Mouse (Mus musculus): ENCODE data around the gene Galnt17.
A peak's percentile ranks its signal among the peaks of the same experiment; 100 is the strongest.

Gene Galnt17

DNA sequence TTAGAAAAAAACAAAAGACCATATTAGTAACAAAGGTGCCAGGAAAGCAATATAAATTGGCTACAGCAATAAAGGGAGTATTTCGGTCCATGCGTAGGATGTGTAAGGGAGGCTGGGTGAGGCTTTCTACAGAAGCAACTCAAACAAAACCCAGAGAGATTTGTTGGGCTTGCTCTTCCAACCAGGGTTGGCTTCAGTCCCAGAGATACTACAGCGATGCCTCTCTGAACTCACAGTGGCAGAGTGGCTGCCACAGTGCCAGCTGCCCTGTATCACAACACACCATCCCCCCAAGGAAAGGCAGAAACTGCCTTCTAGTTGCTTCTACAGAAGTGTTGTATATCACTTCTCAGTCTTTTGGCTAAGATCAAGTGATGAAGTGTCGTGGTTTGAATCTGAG is 66.6 kb downstream of the Galnt17 start:
- DNase-seq (ENCODE audit: low spot score) = peak; percentile 30

DNA sequence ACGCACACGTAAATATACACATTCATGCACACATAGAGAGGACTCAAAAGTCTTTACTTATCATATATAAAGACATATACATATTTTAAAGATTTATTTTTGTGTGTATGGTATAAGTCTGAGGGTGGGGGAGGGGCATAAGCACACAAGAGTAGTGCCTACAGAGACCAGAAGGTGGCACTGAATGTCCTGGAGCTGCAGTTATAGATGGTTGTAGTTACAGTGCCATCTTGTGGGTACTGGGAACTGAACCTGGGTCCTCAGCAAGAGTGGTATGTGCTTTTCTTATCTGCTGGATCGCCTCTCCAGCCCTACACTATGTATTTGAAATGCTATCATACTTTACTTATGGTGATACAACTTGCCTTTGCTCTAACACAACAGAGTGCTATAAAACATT is 68.5 kb downstream of the Galnt17 start:
- DNase-seq (ENCODE audit: low spot score) = no peak

DNA sequence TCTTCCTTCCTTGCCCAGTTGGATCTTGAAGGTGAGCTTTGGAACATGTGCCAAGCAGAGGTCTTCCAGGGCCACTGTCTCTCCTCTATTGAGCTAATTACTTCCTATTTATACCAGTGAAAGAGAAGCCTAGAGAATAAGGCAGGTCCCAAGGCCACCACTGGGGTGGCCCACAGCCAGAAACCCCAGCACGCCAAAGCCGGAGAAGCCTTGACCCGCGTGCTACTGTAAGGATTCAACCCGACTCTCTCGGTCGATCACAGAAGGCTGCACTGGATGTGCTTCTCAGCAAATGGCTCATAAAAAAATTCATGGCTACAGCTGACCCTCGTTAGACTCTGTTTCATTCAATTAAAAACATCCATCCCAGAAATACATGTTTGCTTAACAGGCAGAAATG is 71.4 kb downstream of the Galnt17 start:
- peak; percentile 17 for DNase-seq (ENCODE audit: low spot score)

DNA sequence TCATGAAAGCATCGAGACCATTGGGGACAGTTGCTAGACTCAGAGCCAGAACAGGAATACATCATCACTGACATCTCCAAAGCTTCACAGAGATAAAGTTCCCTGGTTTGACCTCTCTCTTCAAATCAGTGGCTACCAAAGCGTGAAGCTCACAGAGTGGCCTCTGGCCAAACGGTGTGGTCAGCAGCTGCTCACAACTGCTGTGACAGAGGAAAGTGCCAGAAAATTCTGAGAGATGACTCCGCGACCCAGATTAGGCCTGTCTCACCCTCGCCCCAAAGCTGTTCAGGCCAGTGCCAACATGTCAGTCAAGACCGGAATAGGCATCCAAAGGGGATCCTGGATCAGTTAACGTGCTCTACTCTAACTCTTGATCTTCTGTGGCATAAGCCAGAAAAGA is 74.5 kb downstream of the Galnt17 start:
- DNase-seq (ENCODE audit: low spot score) = no peak

DNA sequence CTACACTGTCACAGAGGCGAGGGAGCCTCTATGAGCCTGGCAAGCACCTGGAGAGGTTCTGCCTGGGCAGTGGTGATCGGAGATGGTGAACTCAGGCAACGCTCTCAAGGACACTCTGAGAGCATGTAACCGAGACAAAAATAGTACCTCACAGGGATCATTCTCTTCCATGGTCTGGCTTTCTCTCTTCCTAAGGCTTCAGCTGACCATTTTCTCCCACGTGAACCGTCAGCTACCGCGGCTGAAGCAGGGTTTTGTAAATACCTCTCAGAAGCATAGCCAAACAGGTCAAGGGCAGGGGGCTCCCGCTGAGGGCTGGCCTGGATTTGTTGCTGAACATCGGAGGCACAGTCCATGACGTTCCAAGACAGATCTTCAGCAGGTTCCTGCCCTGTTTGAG is 77.2 kb downstream of the Galnt17 start:
- DNase-seq (ENCODE audit: low spot score) = no peak

DNA sequence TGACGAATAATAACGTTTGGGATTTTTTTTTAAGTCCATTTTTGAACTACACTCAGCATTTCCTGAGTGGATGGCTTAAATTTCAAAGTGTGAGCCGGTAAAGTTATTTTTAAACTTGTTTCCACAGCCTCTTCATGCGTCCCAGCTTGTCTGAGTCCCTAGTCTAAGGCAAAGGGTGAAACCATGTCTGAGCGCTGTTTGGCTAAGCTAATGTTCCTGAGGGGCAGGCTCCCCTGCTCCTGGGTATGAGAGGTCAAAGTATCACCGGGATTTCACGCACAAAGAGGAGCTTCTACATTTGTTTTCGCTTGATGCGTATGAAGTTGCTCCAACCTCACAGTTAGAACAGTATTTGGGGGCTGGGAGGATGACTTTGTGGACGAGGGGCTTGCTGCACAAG is 78.6 kb downstream of the Galnt17 start:
- no peak for DNase-seq (ENCODE audit: low spot score)

DNA sequence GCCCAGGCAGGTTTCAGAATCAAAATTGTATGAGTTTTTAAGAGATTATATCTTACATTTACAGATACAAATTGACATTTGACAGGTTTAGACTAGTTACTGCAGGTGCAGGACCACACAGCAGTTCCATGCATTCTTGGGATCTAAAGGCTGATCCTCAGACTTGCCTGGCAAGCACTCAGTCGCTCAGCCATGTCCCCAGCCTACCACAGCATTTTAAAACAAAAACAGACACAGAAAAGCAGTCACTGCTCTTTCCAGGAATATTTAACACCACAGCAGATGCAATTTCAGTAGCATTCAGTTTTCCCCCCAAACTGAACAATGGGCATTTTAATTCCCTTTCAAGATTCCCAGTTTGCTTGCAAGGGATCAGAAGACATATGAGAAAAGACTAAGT is 84.9 kb downstream of the Galnt17 start:
- DNase-seq (ENCODE audit: low spot score) = no peak

DNA sequence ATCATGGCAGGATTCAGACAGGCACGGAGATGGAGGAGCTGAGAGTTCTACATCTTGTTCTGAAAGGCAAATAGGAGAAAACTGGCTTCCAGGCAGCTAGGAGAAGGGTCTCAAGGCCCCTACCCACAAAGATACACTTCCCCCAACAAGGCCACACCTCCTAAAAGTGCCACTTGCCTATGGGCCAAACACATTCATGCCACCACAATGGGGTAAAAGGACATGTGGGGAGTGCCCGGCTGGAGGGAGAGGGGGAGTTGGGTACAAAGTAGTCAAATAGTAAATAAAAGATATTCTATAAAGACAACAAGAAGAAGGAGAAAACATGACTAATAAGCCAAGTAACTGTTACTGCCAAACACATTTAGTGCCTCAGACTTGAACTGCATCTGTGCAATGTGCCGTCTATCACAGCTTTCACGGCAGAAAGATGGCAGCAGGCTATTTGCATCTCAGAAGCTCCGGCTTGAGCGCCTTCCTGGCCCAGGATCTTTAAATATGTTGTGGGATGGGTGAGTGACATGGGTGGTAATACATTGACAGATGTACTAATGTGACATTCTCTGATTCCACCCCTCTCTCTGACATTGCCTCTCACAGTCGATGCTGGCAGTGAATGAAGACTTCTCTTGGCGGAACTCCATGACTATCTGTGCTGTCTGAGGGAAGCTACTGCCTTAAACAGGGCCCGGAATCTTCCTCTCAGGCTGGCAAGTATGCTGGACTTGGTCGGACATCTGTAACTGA is 85.6 kb downstream of the Galnt17 start:
- DNase-seq (ENCODE audit: low spot score) = no peak

DNA sequence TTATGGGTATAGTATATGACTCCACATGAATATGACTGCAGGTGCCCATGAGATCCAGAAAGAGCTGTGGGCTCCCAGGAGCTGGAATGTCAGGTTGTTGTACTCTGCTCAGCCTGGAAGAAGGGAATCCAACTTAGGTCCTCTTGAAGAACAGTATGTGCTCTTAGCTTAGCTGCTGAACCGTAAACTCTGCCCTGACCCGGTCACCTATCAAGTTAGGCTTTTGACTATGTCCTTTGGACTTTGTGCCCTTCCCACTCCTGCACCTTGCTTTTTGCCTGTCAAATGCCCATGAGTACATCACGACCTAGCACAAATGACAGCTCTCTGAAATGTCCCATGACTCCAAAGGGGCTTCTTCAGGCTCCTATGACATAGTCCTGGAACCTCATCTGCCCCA is 90.1 kb downstream of the Galnt17 start:
- no peak for DNase-seq (ENCODE audit: low spot score)

DNA sequence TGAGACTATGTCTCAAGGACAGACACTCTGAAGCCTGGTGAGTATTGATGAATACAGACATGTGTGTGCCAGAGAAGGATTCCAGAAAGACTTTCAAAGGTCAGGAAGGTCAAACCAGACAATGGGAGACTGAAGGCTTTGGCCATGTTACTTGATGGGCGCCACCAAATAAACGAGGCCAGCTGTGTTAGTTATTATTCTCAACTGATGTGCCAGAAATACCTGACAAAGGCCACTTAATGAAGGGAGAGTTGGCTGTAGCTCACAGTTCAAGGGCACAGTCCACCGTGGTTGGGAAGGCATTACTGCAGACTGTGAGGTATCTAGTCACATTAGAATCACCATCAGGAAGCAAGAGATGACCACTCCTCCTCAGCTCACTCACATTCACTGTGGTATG is 96.7 kb downstream of the Galnt17 start:
- DNase-seq (ENCODE audit: low spot score) = no peak

DNA sequence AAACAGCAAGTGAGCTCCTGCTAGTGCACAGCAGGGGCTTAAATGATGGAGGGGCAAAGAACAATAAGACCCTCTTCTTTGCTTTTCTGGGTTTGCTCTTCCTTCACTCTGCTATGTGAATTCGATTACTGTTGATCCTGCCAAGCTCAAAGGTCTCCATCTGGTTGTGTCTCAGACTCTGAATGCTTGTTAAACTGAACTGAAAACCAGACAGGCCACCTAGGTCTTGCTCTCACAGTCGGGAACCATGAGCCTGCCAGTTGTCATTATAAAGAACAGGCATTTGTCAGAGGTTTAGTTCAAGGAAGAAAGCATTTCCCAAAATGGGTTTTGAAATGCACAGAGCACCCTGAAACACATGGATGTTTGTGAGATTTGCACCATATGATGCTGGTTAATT is 107.2 kb downstream of the Galnt17 start:
- no peak for DNase-seq (ENCODE audit: low spot score)

DNA sequence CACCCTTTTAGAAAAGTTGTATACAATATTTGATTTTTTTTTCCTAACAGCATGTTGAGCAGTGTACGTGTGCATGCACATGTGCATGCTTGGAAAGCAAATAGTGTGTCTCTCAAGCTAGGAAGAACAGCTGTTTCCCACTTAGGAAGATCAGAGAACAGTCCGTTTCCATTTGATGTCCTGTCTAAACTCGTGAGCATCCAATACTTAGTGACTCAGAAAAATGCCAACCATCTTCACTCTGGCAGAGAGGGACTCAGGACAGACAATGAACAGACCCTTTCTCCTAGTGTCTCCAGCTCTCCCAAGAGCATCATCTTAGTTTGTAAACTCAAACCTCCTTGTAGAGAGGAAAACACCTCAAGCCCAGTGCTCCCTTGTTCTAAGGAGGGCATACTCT is 116.0 kb downstream of the Galnt17 start:
- no peak for DNase-seq (ENCODE audit: low spot score)

DNA sequence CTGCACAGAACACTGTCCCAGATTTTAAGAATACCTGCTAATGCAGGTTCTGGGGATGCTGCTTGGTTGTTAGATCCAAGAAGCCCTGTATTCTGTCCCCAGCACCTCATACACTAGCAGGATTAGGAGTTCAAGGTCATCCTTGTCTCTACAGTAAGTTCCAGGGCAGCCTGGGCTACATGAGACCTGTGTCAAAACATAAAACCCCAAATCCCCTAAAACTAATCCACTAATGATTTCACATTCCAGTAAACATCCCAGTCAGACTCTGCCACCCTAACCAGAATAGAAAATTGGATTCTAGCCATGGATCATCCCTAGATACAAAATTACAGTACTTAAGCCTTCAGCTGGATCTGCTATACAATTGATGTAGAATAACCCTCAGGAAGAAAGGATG is 123.7 kb downstream of the Galnt17 start:
- no peak for DNase-seq (ENCODE audit: low spot score)

DNA sequence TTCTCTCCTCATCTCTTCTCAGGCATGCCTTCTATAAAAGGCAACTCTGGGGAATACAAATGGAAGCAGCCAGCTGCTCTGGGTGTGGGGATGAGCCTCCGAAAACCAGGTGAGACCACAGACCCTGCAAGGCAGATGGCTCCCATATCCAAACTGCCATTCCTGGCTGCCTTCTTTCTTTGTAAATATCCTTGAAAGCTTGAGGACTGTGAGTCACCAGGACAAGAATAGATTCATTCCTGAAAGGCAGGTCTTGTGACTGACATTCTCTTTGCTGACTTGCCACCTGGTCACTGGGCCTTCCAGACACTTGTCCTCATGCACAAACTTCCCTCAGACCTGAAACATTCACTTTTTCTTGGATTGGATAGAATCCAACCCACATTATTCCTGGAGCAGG is 127.1 kb downstream of the Galnt17 start:
- no peak for DNase-seq (ENCODE audit: low spot score)

DNA sequence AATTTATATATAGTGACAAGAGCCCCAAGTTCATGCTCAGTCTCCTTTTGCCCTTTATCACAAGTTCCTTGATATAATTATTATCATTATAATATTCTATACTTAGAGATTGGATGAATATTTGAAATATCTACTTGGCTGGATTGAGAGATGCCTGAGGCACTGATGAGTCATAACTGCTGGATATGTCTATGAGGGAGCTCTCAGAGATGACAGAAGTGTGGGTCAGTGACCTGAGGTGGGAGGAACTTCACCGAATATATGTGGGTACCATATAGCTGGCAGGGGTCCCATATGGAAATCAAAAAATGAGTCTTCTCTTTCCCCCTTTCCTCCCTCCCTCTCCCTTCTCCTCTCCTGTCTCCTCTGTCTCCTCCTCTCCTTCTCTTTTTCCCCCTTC is 127.5 kb downstream of the Galnt17 start:
- no peak for DNase-seq (ENCODE audit: low spot score)

DNA sequence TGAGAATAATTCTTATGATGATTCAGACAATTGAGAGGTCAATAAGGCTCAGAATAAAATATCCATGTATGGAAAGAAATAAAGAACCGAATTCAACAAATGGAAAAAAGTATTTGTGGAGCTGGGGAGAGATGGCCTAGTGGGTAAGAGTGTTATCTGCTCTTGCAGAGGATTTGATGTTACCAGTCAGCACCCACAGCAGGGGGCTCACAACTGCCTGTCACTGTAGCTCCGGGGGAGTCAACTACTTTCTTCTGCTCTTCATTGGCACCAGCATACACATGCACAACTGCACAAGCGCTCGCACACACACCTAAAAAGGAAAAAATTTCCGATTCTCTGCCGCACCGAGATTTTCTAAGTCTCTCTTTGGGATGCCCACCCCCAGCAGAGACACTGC is 130.4 kb downstream of the Galnt17 start:
- DNase-seq (ENCODE audit: low spot score) = no peak

DNA sequence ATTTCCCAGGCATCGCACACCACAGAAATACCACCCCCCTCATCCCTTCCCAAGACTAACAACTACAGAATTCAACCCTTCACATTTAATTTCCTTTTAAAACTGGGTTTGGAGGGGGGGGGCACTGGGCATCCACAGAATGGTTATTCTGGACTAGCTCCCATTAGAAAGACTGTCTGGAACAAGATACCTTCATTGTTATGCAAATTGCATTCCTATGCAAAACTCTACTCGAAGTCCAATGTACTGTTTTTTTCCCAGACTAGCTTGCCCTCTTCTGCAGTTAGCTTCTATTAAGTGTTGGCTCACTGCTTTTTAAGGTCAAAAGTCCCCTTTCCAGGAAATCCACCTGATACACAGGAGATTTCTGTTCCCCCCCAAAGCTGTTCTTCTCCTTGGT is 131.1 kb downstream of the Galnt17 start:
- no peak for DNase-seq (ENCODE audit: low spot score)

DNA sequence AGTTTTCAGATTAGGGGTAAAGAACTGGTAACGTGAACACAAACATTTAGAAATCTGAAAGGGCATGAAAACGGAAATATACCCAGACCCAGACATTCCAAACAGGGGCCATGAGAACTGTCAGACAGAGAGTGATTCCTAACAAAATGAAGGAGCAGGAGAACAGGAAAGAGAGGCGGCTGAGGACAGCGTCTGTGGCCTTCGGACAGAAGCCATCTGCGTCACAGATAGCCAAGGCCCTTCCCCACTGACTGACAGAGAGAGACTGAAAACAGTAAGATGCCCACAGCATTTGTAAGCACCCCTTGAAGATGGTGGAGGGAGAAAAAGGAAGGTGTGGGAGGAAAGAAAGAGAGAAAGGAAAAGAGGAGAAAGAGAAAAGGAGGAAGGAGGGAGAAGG is 139.1 kb downstream of the Galnt17 start:
- DNase-seq (ENCODE audit: low spot score) = no peak

DNA sequence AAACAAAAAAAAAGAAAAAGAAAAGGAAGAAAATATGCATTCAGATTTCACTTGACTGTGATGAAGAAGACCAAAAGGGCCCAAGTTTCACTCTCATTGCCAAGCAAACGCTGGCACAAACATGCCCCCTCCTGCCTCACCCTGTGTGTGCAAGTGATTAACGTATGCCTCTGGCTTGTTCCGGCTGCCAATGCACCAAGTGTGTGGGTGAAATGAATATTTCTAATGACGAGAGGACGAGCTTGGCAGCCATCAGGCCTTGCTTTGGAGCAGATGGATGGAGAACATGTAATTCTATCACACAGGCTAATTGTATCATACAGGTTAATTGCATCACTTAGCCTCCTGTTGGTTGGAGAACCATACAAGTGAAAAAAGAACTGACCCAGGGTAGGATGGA is 140.9 kb downstream of the Galnt17 start:
- DNase-seq (ENCODE audit: low spot score) = no peak

DNA sequence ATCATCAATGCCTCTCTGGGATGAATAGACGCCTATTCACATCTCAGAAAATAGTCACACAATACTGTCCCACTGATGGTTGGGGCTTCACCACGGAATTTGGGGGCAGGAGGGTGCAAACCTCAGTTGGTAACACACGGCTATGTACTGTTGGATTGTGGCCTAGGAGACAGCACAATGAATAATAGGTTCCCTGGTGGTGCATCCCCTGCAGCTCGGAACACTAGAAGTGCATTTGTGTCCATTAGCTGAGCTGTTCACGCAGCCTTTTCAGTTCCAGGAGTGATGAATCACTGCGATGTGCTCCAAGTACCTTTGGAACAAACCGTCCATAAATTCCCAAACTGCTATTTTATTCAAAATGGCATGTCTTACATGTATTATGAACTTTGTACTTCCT is 142.6 kb downstream of the Galnt17 start:
- no peak for DNase-seq (ENCODE audit: low spot score)

DNA sequence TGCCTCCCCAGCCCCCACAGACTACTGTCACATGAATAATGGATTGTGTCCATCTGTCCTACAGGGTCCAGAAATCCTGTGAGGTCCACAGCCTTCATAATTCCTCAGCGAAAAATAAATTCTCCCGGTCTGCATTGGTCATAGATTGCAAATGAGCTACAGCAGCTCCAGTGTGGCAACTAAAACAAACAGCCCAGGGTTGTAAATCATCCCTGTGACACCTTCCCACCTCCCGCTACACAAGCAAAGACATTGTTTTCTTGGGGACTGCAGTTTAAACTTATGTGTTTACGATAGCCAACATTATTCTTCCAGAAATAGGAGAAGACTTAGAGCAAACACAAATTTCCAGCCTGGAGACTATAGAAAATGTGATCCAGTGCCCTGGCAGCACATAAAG is 150.4 kb downstream of the Galnt17 start:
- no peak for DNase-seq (ENCODE audit: low spot score)

DNA sequence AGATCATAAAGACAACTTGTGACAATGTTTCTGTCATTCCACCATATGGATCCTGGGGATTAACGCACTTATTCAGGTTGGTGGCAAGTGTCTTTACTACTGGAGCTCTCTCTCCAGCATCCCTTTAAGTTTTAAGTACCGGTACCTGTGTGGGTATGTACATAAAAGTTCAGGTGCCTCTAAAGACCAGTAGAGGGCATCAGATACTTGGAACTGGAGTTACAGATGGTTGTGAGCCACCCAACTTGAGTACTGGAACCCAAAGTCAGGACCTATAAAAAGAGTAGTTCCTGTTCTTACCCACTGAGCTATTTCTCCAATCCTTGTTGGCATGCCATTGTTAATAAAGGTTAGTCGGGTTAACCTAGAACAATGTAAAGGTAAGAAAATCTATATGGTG is 152.0 kb downstream of the Galnt17 start:
- DNase-seq (ENCODE audit: low spot score) = no peak

DNA sequence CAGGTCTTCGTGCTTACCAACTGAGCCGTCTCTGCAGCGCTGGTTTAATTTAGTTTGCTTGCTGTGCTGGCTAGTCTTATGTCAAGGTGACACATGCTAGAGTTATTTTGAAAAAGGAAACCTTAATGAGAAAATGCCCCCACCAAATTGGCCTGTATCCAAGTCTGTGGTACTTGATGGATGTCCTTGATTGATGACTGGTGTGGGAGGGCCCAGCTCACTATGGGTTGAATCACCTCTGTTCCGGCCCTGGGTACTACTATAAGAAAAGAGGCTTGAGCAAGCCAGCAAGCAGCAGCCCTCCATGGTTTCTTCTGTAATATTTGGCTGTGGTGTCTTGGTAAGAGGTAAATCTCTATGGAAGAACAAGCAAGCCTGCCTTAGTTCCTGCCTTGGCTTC is 165.7 kb downstream of the Galnt17 start:
- DNase-seq (ENCODE audit: low spot score) = no peak

DNA sequence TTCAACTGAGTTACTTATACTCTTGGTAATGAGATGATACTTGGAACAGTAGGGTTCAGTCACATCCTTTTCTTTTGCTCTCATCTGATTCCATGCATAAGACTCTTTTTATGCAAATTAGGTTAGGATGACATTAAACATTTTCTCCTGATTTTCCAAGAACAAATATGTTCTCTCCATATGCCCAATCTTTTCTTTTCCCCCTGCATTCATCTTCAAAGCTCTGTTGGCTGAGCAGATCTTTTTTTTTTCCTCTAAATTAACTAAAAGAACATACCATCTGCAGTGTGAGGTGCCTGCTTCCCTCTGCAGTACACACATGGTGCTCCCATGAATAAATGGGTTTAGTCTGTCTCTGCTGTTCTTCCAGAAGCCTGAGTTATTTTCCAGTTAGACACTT is 173.5 kb downstream of the Galnt17 start:
- no peak for DNase-seq (ENCODE audit: low spot score)

Data from testis, postnatal 14 days (tissue).